Mouse (Mus musculus): ENCODE results near the gene H2-M10.5. TPM values are rescaled to one million over a fixed set of nuclear protein-coding genes. Genes with fewer than 3 reads are reported as not detected.

Gene H2-M10.5
- polyA plus RNA-seq, 1 experiment from 2014 or later: not detected

DNA sequence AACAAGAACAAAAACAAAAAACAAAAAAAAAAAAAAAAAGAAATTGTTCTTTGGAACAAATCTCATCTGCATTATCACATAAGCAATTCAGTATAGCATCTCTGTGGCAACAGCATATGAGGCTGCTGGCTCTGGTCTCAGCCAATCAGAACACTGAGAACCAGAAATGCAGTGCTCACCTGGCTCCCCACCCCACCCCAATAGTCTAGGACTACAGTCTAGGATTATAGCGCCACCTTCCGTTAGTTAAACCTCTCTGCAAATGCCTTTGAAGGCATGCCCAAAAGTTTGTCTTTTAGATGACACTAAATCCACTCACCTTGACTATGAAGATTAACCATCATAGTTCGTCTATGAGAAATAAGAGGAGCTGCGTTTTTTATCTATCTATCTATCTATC is 52.8 kb downstream of the H2-M10.5 start:
- Histone ChIP-seq H3K9ac (no peak overlapping the region), H3K27me3 (0 out of 2 replicates have a peak, but pooled peaks cover 4% of the 10 kb centered on the region), H3K4me3 (no peak overlapping the region), H3K9me3 (no peaks in the 10 kb centered on the region), H3K27ac (no peak overlapping the region), H3K36me3 (no peaks in the 10 kb centered on the region), H3K4me1 (replicated peaks) (no peaks in the 10 kb centered on the region), H3K4me2 (peak overlapping the region; percentile 39)
- 23% methylated on average over 4 of the region's 4 CpGs for WGBS
- ATAC-seq (ENCODE audit: low FRiP score): peak; percentile 79

Other genes starting within 250 kb of the H2-M10.5 start
- gene H2-M11, start 225.8 kb upstream of the H2-M10.5 start, polyA plus RNA-seq (2015; fragmentation: Nextera tagmentation; extraction: Ambion mirVana): not detected in 2 replicates
- not detected in 2 replicates for gene H2-M9, start 130.2 kb upstream of the H2-M10.5 start, polyA plus RNA-seq (2015; fragmentation: Nextera tagmentation; extraction: Ambion mirVana)
- gene H2-M1, start 100.7 kb upstream of the H2-M10.5 start, polyA plus RNA-seq (2015; fragmentation: Nextera tagmentation; extraction: Ambion mirVana): not detected in 2 replicates
- not detected in 2 replicates for gene H2-M10.6, start 39.3 kb downstream of the H2-M10.5 start, polyA plus RNA-seq (2015; fragmentation: Nextera tagmentation; extraction: Ambion mirVana)
- gene Trim26, start 64.2 kb downstream of the H2-M10.5 start, polyA plus RNA-seq (2015; fragmentation: Nextera tagmentation; extraction: Ambion mirVana): 48.7 and 49.1 TPM in 2 replicates
- gene Trim15, start 94.3 kb downstream of the H2-M10.5 start, polyA plus RNA-seq (2015; fragmentation: Nextera tagmentation; extraction: Ambion mirVana): 0.40 and 0.52 TPM in 2 replicates
- 1.3 and 1.8 TPM in 2 replicates for gene Trim10, start 96.7 kb downstream of the H2-M10.5 start, polyA plus RNA-seq (2015; fragmentation: Nextera tagmentation; extraction: Ambion mirVana)
- not detected in 2 replicates for gene Trim40, start 117.2 kb downstream of the H2-M10.5 start, polyA plus RNA-seq (2015; fragmentation: Nextera tagmentation; extraction: Ambion mirVana)
- not detected in 2 replicates for gene Trim31, start 125.2 kb downstream of the H2-M10.5 start, polyA plus RNA-seq (2015; fragmentation: Nextera tagmentation; extraction: Ambion mirVana)
- 0.69 and 1.3 TPM in 2 replicates for gene Rnf39, start 170.0 kb downstream of the H2-M10.5 start, polyA plus RNA-seq (2015; fragmentation: Nextera tagmentation; extraction: Ambion mirVana)
- 163 and 169 TPM in 2 replicates for gene Ppp1r11, start 178.8 kb downstream of the H2-M10.5 start, polyA plus RNA-seq (2015; fragmentation: Nextera tagmentation; extraction: Ambion mirVana)
- 66.4 and 67.7 TPM in 2 replicates for gene Znrd1, start 185.6 kb downstream of the H2-M10.5 start, polyA plus RNA-seq (2015; fragmentation: Nextera tagmentation; extraction: Ambion mirVana)
- gene Znrd1as, start 185.7 kb downstream of the H2-M10.5 start, polyA plus RNA-seq (2015; fragmentation: Nextera tagmentation; extraction: Ambion mirVana): 5.7 and 6.3 TPM in 2 replicates
- gene 2410137M14Rik, start 208.3 kb downstream of the H2-M10.5 start, polyA plus RNA-seq (2015; fragmentation: Nextera tagmentation; extraction: Ambion mirVana): 0.47 TPM in 1 of 2 replicates, not detected in the other
- 2.7 and 2.8 TPM in 2 replicates for gene H2-M5, start 216.6 kb downstream of the H2-M10.5 start, polyA plus RNA-seq (2015; fragmentation: Nextera tagmentation; extraction: Ambion mirVana)
- gene Zfp57, start 228.3 kb downstream of the H2-M10.5 start, polyA plus RNA-seq (2015; fragmentation: Nextera tagmentation; extraction: Ambion mirVana): 270 and 287 TPM in 2 replicates